Mouse (Mus musculus) CD8-positive naive resting alpha-beta T cell, adult 2 months (primary cell): ENCODE data around the gene Enox1.
"Not testable (repeated sequence)": the region's sequence is repeated elsewhere in the genome, so short reads cannot be mapped to it uniquely, and the experiment has no call there.

Experiments
- DNase-seq, 2 experiments: peaks; one replicate each; pipeline ENCODE4 v3.0.0; 2022; ENCODE audit warnings: low read depth in 2 of 2, low spot score in 2 of 2

Gene Enox1

DNA sequence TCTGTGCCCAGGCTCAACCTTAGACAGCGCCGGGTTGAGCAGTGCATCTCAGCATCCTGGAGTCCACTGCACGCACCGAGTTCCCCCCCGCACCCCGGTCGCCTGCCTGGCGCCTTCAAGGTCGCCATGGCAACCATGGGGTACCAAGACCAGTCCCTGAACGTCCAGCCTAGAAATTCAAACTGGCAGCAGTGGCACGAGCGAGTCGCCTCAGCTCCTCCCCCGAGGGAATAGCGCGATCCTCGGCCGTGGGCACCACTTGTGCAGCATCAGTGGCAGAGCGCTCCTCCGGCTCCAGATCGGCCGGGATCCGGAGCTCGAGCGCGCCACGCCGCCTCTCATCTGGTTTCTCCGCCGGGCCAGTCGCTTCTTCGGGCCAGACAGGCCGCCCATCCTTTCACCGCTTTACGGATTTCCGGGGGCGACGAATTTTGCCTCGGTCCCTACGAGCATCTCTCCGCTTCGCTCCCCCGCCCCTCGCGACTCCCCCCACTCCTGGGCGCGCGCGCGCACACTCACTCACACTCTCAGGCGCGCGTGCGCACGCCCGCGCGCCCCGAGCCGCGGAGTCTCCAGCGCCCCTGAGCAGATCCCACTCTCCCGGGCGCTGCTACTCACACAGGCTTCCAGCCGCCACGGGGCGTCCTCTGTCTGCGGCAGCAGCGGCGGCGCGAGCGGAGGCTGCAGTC lies at the start of gene Enox1:
Gene Enox1, plus strand, starts transcription at position 542 of the 689 bp plus-strand sequence.
- no peak for DNase-seq

DNA sequence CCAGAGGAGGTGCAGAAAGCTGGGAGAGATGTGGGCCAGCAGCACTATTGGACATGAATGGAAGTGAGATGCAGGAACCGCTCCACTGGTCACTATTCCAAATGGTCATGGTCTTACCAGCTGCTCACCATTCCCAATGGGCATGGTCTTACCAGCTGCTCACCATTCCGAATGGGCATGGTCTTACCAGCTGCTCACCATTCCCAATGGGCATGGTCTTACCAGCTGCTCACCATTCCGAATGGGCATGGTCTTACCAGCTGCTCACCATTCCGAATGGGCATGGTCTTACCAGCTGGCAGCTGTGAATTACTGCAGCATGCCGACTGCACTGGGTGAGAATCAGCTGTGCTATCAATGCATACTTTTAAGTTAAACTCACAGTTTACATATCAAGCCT lies 45.9 kb upstream of the Enox1 start:
- DNase-seq, result not testable (repeated sequence)

GRCm38 (mm10) chr14:77130612-77131011 lies 26.0 kb upstream of the Enox1 start:
- no peak for DNase-seq

- no peak for DNase-seq
These were observed 19.6 kb upstream of the Enox1 start for GRCm38 (mm10) chr14:77136936-77137335.

DNA sequence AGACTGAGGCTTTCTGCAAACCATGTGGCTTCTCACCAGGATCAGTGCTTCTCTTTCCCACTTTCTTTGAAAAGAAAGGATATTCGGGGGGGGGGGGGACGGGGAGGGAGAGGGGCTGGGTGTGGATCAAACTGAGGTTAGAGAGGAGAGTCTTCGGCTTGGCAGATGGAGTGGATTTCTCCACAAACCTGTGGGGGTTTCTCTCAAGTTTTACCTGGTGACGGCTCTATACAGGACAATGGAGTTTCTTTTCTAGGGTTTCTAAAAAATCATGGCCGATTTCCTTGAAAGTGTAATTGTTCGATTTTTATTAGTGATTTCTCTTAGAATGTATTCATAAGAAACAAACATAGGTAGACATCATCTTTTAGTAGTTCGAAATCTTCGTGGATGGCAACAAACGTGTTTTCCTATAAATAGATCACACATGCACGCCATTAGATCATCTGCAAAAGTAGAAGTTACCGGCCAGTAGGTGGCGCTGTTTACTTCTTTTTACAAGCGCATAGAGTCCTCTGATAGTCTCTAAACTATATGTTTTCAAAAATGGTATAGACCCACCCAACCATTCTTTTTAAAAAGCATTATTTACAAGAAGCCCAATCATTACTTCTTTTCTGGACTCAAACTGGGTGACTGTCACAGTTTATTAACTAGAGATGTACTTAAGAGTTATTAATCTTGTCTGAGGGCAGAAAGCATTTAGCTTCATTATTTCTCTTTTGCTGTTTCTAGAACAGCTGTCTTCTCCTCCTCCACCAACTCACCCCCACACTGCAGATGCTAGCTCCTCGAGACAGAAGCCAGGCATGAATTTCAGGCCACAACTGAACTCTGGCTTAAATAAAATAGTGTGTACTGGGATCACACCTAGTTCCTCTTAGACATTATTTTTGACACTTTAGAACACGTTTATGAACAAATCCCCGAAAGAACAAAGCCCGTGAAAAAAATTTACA lies 15.0 kb upstream of the Enox1 start:
- DNase-seq, result peak; percentile 33 to 51

- no peak for DNase-seq
These were observed 11.5 kb upstream of the Enox1 start for GRCm38 (mm10) chr14:77145103-77145502.

DNA sequence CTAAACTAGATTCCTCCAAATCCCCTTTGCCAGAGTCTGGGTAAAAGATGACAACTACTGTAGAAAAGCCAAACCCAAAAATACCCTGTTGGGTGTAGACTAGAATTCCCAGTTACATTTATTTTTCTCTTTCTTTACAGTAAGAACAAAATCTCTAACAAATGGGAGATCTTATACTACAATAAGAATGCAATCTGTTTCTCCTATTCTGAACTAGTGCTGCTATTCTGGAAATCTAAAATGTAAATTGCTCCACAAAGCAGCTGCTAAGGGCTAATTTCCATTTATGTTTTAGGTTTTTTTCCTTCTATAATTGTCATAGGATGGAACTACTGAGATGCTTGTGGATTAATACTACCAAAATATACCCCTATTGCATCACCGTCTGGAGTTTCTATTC lies 8.9 kb upstream of the Enox1 start:
- DNase-seq, result no peak

DNA sequence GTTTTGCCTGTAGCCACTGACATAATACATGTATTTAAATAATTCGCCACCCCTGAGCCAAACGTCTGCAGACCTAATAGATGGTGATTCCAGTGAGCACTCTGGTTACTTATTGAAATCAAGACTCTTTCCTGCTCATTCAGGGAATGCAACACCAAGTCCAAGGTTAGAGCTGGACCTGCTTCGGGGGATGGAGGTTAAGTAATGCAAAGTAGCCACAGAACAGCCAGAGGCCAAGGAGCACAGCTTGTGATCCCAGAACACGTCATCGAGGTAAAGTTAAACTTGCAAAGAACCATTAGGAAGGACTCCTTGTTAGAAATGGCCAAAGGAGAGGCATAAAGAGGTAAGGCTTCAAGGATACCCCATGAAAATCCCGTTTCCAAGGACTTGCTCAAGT lies 6.0 kb upstream of the Enox1 start:
- DNase-seq, result no peak

GRCm38 (mm10) chr14:77151431-77151830 lies 5.1 kb upstream of the Enox1 start:
- no peak for DNase-seq

GRCm38 (mm10) chr14:77156911-77157504 lies 445 bp downstream of the Enox1 start:
- no peak for DNase-seq

- DNase-seq, result no peak
These were observed 945 bp downstream of the Enox1 start for GRCm38 (mm10) chr14:77157505-77157911.

DNA sequence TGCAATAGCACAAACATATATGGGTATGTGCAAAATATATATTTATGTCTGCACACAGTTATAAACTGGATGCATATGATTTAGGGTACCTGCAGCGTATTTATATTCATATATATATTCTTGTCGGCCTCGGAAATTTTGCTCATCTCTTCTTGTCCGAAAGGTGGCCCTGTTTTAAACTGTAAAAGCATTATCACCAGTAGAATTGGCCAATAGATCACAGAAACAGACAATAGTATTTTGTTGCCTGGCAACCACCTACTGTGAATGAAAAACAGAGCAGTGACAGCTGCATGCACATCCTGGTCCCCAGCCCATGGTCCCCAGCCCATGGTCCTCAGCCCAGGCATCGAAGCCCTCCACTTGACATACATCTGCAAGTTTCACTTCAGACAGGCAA lies 2.8 kb downstream of the Enox1 start:
- no peak for DNase-seq

- DNase-seq, result no peak
These were observed 5.9 kb downstream of the Enox1 start for GRCm38 (mm10) chr14:77162496-77162895.

- no peak for DNase-seq
These were observed 7.8 kb downstream of the Enox1 start for GRCm38 (mm10) chr14:77164396-77164795.

DNA sequence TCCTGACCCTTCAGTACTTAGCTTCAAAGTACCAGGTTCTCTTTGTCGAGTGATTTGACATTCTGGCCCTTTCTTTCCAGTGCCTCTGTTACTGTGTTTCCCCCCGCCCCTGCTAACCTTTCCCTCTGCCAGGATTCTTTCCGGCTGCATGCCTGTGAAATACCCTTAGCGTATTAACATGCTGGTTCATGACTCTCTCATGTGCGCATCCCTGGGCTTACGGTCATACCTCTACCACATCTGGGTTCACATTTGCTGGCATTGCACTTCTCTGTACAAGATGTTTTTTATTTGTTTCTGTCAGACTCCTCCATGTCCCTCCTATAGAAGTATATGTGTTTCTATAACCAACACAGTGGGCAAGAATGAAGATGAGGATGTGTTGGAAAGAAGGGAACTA lies 11.6 kb downstream of the Enox1 start:
- no peak for DNase-seq

DNA sequence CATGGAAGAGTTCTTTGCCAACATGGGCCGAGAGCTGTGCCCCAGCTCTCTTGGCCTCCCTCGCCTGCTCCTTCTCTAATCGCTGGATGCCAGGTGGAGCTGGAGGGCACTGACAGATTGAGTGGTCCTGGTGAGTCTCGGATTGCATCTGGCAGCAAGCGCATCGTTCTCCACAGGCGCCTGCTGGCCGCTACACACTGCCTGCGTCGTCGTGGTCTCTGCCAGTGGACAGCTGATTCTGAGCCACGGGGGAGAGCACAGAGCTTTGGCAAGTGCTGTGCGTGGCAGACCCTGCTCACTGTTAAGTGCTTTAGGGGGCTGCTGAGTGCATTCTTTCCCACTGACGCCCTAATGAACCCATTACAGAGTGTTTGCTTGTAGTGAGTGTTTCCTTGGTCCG lies 17.9 kb downstream of the Enox1 start:
- no peak for DNase-seq

DNA sequence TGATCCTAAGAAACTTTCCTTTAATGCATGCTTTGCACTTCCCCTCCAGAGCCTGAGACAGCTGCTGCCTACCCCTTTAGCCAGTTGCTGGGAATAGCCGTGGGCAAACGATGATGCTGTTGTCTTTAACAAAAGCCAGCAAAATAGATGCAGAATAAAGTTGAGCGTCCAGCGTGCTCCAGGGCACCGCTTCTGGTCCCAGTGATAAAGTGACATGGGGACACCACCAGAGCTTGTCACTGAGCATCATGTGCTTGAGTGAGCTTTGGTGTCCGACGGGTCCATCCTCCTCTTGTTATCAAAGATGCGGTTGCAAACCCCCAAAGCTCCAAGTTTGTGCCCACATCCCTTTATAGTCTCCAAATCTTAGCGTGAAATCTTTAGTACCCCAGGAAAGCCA lies 18.4 kb downstream of the Enox1 start:
- no peak for DNase-seq

GRCm38 (mm10) chr14:77180241-77180640 lies 23.7 kb downstream of the Enox1 start:
- DNase-seq, result no peak

GRCm38 (mm10) chr14:77180753-77181374 lies 24.3 kb downstream of the Enox1 start:
- DNase-seq, result no peak

DNA sequence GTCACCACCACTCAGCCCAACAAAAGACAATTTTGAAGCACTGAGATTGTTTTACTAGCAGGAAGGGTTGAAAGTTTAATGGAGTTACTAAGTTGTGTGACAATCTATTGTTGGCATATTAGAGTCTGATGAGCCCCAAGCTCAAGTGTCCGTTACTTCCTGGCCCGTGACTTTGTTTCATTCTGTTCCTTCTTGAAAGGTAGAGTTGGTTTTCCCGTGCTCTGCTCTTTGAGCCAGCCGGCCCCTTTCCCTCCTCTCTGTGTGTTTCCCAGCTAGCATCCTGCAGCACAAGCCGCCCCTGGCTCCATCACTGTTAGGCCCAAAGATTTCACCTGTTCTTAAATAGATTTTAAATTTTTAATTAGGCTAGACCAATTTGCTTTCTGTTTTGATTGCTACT lies 26.9 kb downstream of the Enox1 start:
- no peak for DNase-seq

DNA sequence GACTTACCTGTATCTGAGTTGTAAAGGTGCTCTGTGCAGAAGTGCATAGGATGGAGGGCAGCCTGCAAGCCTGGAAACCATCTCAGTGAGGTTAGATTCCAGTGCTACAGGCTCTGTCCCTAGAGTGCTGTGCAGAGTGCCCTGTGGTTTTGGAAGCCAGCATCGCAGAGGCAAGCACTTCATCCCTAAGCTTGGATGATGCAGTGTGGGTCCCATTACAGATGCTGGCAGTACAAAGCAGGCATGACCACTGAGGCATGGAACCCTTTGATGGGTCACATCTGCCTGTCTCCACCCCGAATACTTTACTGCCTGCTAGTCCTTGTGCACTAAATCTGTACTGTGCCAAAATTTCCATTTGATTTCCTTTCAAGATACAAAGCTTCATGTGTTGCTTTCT lies 33.6 kb downstream of the Enox1 start:
- no peak for DNase-seq
